Mouse (Mus musculus) brain, embryonic 14.5 days (tissue): ENCODE data around the gene Hk3.

Experiments used
- CTCF ChIP-seq: fragments of 200-500 bp; IDR thresholded peaks from 2 replicates; pipeline ENCODE4 v1.5.1; 2012; ENCODE audit warnings: inconsistent platforms, mild to moderate bottlenecking, moderate library complexity, borderline replicate concordance; ENCODE audit not compliant: insufficient read depth, insufficient read length; ENCODE audit errors: extremely low read depth
- POLR2A ChIP-seq: fragments of 200-500 bp; IDR thresholded peaks from 2 replicates; pipeline ENCODE4 v1.6.1; 2012; ENCODE audit warnings: mild to moderate bottlenecking, inconsistent platforms, borderline replicate concordance; ENCODE audit not compliant: poor library complexity, insufficient read depth, insufficient read length, severe bottlenecking; ENCODE audit errors: extremely low read depth

DNA sequence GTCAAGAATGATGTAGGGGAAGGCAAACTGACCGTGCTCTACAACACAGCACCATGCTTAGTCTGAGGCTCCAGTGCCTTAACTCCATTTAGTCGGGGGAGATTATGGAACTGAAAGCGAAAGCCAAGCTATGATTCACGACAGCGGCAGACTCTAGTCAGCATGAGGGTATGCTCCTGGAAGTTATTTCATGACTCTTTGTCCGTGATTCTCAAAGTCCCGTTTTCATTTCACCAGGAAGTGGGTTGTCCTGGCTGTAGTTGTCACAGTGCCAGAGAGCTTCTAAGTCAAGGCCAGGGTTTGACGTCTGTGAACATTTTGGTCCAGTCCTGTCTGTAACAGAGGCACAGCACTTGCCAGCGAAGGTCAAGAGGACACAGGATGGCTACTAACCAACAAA, 1.5 kb upstream of the Hk3 start:
- no peak for TF ChIP-seq CTCF
- no peak for TF ChIP-seq POLR2A
